Mouse (Mus musculus): ENCODE data around the gene Stra6l.

Gene Stra6l

GRCm38 (mm10) chr4:45846263-45846662, 2.2 kb upstream of the Stra6l start:
- DNase-seq = no peak

- DNase-seq = no peak
These were observed 327 bp downstream of the Stra6l start for GRCm38 (mm10) chr4:45848825-45849156.

DNA sequence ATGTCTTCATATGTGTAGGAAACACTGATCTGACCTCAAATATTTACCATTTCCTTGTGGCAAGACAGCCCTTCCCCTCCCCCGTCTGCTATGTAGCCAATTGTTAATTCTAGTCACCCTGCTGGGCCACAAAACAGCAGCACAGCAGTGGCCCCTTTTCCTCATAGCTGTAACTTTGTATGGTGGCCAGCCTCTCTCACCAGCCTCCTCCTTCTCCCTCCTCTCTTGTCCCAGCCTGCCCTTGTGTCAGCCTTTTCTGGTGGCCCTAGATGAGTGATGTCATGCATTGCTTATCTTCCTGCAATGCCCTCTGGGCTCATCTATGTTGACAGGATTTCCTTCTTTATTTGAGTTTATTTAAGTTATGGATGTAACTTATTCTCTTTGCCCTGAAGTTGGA, 955 bp downstream of the Stra6l start:
- no peak for DNase-seq

DNA sequence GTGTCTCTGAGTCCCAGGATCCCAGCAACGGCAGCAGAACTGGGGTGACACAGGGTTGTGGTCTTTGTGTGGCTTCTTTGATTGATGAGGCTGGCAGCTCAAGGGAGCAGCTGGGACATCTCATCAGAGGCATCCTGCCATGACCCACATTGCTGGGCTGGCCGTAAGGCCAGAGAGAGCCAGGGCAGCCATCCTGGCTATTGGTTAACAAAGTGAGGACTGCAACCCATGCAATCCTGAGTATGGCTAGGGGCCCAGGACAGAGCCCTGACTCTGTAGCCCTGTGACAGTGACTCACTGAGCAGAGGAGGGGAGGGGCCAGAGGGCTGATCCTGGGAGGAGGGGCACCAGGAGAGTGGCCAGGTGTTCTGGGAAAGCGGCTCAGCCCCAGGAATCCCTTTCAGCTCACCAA, 3.2 kb downstream of the Stra6l start:
- DNase-seq = no peak

- DNase-seq = no peak
These were observed 5.2 kb downstream of the Stra6l start for GRCm38 (mm10) chr4:45853496-45854246.

GRCm38 (mm10) chr4:45855803-45856424, 7.5 kb downstream of the Stra6l start:
- peak; percentile 81 to 88 for DNase-seq

DNA sequence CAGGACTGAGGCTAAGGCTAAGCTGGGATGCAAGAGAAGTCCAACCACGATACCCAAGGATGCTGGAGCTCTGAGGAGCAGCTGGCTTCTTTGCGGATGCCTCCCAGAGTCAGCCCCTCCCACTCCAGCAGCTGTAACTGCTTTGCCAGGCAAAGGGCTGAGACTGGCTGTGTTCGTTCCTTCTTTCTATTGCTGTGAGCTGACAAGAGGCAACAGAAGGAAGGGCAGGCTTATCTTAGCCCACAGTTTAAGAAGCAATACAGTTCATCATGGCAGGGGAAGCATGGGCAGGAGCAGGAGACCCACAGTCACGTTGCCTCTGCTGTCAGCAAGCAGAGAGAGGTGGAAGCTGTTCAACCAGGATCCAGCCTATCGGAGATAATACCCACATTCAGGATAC, 12.7 kb downstream of the Stra6l start:
- no peak for DNase-seq

GRCm38 (mm10) chr4:45867416-45867815, 19.0 kb downstream of the Stra6l start:
- DNase-seq = no peak

DNA sequence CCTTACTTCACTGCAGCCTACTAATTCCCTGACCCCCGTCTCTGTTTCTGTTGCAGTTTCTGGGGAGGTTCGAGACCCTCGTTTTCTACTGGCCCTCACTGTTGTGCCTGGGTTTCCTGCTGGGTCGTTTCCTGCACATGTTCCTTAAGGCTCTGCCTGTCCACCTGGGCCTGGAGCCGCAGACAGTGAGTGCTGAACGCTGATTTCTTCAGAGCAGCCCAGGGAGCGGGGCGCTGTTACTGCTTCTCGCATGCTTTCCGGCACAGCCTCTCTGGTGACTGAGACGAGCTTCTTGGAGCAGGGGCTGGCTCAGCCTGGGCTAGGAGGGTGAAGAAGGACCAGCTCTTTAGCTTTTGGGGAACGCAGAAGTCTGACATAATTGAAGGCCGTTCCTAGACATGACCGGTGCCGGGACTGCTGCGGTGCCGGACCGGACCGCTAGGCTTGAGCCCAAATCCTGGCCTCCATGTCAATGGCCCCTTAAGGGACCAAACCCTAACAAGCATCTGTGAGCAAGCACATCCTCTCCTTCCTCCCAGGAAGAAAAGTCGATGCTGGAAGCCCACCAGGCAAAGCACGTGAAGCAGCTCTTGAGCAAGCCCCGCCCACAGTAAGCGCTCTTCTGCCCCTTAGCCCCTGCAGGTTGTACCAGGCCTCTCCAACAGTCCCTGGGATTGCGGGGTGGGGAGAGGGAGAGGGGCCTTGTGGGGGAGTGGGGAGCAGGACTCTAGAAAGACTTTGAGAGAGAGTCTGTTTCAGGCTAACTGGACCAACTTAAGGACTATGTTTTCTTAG, 20.8 kb downstream of the Stra6l start:
- no peak for DNase-seq

- no peak for DNase-seq
These were observed 23.7 kb downstream of the Stra6l start for GRCm38 (mm10) chr4:45872147-45872546.

DNA sequence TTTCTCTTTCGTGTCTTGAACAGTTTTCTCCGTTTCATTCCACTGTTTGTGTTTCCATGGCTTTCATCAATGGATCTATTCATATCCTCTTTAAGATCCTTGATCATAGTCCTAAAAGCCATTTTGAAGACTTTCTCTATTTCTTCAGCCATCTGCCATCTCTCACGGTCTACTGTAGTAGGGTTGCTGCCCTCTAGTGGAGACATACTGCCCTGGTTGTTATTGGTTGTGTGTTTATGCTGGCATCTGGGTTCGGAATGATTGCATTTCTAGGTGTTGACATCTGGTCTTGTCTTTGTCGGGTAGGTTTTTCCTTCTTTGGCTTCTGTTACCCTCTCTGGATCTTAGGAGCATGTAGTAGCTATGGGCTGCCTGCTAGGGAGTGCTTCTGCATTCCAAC, 30.5 kb downstream of the Stra6l start:
- peak; percentile 16 to 65 for DNase-seq

GRCm38 (mm10) chr4:45882521-45882920, 34.1 kb downstream of the Stra6l start:
- no peak for DNase-seq

DNA sequence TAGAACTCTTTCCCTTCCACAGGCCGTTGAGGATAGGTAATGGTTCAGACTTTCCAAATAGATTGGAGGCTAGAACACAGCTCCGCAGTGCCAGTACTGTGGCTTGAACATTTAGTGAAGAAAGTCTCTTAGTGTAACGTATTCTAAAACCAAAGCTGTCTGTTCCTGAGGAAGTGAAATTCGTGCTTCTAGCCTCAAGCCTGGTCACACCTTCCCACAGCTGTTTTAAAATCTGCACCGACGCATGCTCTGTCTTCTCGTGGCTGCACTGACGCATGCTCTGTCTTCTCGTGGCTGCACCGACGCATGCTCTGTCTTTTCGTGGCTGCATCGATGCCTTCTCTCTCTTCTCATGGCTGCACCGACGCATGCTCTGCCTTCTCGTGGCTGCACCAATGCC, 34.8 kb downstream of the Stra6l start:
- DNase-seq = no peak

- no peak for DNase-seq
These were observed 41.0 kb downstream of the Stra6l start for GRCm38 (mm10) chr4:45889487-45889886.

DNA sequence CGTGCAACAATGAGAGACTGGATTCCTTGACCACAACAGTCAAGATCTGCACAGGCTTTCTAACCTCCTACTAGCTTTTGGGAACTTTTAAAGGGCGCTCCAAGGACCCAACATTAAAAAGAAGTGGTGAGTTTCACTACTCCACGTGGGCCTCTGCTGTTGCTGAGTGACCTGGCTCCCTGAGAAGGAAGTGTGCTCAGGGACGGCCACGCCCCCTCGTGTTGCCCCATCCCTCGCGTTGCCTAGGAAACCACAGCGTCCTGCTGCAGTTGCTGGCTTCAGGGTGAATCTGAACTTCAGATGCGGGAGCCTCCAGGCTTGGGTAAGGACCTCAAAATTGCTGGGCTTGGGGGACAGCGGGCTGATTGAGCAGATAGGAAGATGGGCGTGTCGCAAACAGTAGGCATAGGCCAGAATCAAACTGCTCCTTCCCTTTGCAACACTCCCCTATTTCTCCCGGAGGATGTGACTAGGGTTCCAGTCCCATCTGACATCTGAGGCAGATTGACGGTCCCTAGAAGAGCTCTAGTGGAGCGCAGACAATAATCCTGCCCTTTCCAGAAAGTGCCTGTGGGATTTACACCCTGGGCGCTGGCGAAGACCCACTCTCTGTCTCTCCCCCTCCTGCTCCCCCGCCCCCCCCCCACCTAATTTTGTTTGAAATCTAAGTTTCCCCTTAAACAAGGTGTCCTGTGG, 41.8 kb downstream of the Stra6l start, which contains the start of gene Ccdc180:
Gene Ccdc180, plus strand, starts transcription at position 238 of the 696 bp plus-strand sequence.
- peak in 1 of 2 experiments; percentile 26 for DNase-seq

DNA sequence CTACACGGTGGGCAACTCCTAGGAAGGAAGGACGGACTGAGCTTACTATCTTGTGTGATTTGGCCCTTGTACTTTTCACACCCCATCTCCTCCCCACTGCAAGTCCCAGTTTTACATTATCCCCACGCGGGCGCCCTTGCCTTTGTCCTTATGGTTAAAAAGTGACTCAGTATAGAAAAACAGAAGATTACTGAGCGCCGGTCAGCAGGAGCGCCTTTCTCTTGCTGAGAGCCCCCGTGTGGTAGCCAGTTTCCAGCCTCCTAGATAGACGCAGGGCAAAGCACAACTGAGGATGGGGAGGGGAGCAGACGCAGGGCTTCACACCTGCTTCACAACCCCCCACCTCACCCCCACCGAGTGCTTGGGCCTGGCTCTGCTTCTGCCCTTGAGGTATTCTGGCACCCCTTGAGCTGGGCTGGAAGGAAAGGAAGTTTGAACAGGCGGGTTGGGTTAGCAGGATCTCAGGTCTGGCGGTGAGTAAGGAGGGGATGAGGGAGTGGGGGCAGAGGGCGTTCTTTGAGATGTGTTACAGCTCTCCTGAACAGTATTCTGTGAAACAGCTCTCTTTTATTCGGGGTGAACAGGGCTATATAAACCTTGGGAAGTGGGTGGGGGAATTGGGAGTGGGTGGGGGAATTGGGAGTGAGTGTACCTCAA, 48.1 kb downstream of the Stra6l start:
- no peak for DNase-seq

- no peak for DNase-seq
These were observed 49.9 kb downstream of the Stra6l start for GRCm38 (mm10) chr4:45898413-45898812.

DNA sequence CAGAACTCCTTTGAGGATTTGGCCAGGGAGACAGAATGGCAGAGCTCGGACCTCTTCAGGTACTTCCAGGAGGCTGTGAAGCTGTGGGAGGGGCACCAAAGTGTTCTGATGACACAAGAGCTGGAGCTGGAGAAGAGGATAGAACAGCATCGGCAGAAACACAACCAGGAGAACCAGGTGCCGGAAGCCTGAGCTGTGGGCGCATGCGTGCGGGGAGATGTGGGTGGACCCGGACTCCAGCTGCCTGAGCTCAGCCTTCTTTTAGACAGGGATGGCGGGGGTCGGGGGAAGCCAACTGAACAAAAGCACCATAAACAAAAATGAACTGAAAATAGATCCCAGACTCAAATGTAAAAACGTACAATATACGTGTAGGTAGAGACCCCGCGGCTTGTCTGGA, 60.8 kb downstream of the Stra6l start:
- DNase-seq = no peak

DNA sequence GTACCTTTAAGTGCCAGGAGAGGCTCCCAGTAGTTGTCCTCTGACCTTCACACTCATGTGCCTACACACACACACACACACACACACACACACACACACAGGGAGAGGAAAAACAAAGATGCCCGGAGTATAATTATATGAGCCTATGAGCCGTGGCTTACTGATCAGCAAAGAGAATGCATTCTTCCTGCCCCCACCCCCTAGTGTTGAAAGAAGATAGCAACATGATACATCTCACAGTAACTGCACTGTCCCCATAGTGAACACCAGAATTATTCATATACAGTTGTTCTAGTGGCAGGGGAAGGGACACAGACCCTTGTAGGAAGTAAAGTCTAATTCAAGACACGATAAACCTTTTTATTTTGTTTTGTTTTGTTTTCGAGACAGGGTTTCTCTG, 61.5 kb downstream of the Stra6l start:
- DNase-seq = no peak

DNA sequence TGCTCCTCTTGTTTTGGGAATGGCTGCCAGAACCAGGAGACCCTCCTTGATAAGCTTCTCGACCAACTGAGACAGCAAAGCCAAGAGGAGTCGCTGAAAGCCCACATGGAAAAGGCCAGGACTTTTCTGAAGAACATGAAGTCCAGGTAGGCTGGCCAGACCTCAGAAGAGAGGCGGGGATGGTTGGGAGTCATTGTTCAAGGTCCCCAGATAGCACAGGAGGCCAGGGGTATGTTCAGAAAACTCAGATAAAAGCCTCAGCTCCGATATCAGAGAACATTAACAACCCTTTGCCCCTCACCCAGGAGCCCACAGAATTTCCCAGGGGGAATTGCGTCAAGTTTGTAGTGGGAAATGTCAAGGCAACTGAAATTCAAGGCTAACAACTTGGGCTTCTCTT, 62.8 kb downstream of the Stra6l start:
- DNase-seq = no peak

GRCm38 (mm10) chr4:45911876-45912275, 63.4 kb downstream of the Stra6l start:
- no peak for DNase-seq

GRCm38 (mm10) chr4:45917091-45917490, 68.6 kb downstream of the Stra6l start:
- no peak for DNase-seq
